Mouse (Mus musculus): Measurements from ENCODE around the gene Ptger2. TPM values are rescaled to one million over a fixed set of nuclear protein-coding genes. Genes with fewer than 3 reads are reported as not detected.

Gene Ptger2
- total and polyA plus RNA-seq, 3 experiments, result not detected

DNA sequence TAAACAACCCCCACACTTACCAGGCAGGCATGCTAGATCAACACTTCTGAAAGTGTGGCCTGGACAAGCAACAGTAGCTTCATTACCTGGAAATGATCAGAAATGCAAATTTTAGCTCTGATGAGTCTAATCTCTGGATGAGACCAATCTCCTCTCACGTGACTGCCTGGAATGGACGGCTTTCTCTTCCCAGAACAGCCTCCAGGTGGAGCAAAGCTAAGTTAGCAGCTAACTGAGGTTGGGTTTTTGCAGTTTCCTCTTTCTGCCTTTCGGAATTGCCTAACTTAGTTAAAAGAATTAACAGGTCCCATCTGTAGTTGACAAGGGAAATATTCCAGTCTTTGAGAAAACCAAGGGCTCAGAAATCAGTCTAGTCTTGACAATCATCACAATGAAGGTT lies 8.1 kb upstream of the Ptger2 start (continued):
- TF ChIP-seq ZKSCAN1 (IDR thresholded peaks at IDR 0.05; ENCODE audit: low read depth, low read length), result no peak
- TF ChIP-seq MAZ (IDR thresholded peaks at IDR 0.05; ENCODE audit: low read depth, low read length), result no peak
- no peak for TF ChIP-seq EP300 (IDR thresholded peaks at IDR 0.05; ENCODE audit: low read depth in 1 of 2, low read length in 2 of 2)
- TF ChIP-seq SMC3 (IDR thresholded peaks at IDR 0.05; ENCODE audit: low read depth, low read length), result peak; percentile 72
- no peak for TF ChIP-seq POLR2A (IDR thresholded peaks at IDR 0.05; ENCODE audit: control insufficient read depth in 1 of 2, insufficient read depth in 1 of 2, low read depth in 1 of 2, low read length in 2 of 2, poor library complexity in 1 of 2)
- TF ChIP-seq ZNF384 (IDR thresholded peaks at IDR 0.05; ENCODE audit: low read depth, low read length), result no peak
- TF ChIP-seq NELFE (IDR thresholded peaks at IDR 0.05; ENCODE audit: low read depth, low read length), result no peak
- no peak for TF ChIP-seq CHD2 (IDR thresholded peaks at IDR 0.05; ENCODE audit: low read length)
- TF ChIP-seq MEF2A (IDR thresholded peaks at IDR 0.05; ENCODE audit: extremely low read depth, insufficient replicate concordance, low read depth, low read length, poor library complexity, severe bottlenecking), result no peak
- no peak for TF ChIP-seq TBP (IDR thresholded peaks at IDR 0.05; ENCODE audit: low read depth, low read length)
- peak; percentile 74 for TF ChIP-seq BHLHE40 (IDR thresholded peaks at IDR 0.05; ENCODE audit: borderline replicate concordance, low read depth, low read length)
- no peak for TF ChIP-seq RCOR1 (IDR thresholded peaks at IDR 0.05; ENCODE audit: low read depth, low read length)
- TF ChIP-seq ZC3H11A (IDR thresholded peaks at IDR 0.05; ENCODE audit: low read depth, low read length), result peak; percentile 45
- no peak for TF ChIP-seq ELF1 (IDR thresholded peaks at IDR 0.05; ENCODE audit: low read depth, low read length)
- no peak for TF ChIP-seq CHD1 (IDR thresholded peaks at IDR 0.05; ENCODE audit: low read depth, low read length)
- no peak for TF ChIP-seq ETS1 (IDR thresholded peaks at IDR 0.05; ENCODE audit: low read depth, low read length)
- no peak for TF ChIP-seq GATA1 (IDR thresholded peaks at IDR 0.05; ENCODE audit: low read depth, low read length)
- no peak for TF ChIP-seq UBTF (IDR thresholded peaks at IDR 0.05; ENCODE audit: borderline replicate concordance, insufficient read depth, low read depth, low read length)
- TF ChIP-seq MXI1 (IDR thresholded peaks at IDR 0.05; ENCODE audit: low read depth, low read length), result no peak
- peak; percentile 76 for TF ChIP-seq USF1 (IDR thresholded peaks at IDR 0.05; ENCODE audit: low read depth, low read length)
- no peak for TF ChIP-seq POLR2AphosphoS5 (IDR thresholded peaks at IDR 0.05; ENCODE audit: borderline replicate concordance, low read depth, low read length)
- no peak for TF ChIP-seq MYC (IDR thresholded peaks at IDR 0.05; ENCODE audit: low read depth, low read length)
- TF ChIP-seq MYB (IDR thresholded peaks at IDR 0.05; ENCODE audit: low read depth, low read length), result no peak

DNA sequence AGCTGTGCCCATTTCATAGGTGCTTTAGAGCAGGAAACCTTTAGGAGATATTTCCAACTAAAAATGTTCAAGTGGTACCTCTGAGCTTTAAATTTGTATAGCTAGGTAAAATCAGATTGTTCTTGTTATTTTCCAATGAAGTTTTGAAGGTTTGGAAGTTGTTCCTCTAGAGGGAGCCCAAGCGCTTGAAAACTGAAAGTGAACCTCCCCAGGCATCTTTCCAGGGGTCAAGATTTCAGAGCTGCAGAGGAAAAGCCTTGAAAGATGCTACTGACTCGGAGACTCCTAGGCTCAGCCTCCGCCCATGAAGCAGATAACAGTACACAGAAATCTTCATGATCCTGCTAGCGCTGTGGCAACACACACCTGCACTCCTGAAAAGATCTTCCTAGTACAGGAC lies 6.5 kb upstream of the Ptger2 start:
- TF ChIP-seq RAD21 (IDR thresholded peaks at IDR 0.05; ENCODE audit: low read depth, low read length), result peak; percentile 58
- peak in 2 of 3 experiments; percentile 21 to 54; a peak in 3 of 6 replicates for TF ChIP-seq CTCF (IDR thresholded peaks at IDR 0.05 in 2 of 3, conservative IDR thresholded peaks at IDR 0.05 in 1 of 3; ENCODE audit: control insufficient read depth in 1 of 3, insufficient read depth in 1 of 3, low read depth in 2 of 3, low read length in 3 of 3, poor library complexity in 1 of 3, severe bottlenecking in 1 of 3)
- no peak for TF ChIP-seq SIN3A (IDR thresholded peaks at IDR 0.05; ENCODE audit: low read length)
- TF ChIP-seq ZNF384 (IDR thresholded peaks at IDR 0.05; ENCODE audit: low read depth, low read length), result no peak
- TF ChIP-seq SMC3 (IDR thresholded peaks at IDR 0.05; ENCODE audit: low read depth, low read length), result peak; percentile 51
- peak; percentile 52 for TF ChIP-seq ZC3H11A (IDR thresholded peaks at IDR 0.05; ENCODE audit: low read depth, low read length)
- no peaks in the 10 kb centered on the region for H3K27me3 ChIP-seq (ENCODE audit: control insufficient read depth in 1 of 2, insufficient read depth in 2 of 2, low read length in 2 of 2)
- no peak overlapping the region for H3K27ac ChIP-seq (ENCODE audit: control insufficient read depth, low read depth, low read length)
- no peaks in the 10 kb centered on the region for H3K36me3 ChIP-seq (ENCODE audit: control insufficient read depth in 1 of 2, insufficient read depth in 2 of 2, low read length in 2 of 2)
- no peak overlapping the region for H3K9ac ChIP-seq (ENCODE audit: control insufficient read depth, low read depth, low read length, poor library complexity, severe bottlenecking)
- DNase-seq (ENCODE audit: low read depth, low spot score), result peak; percentile 6
- no peaks in the 10 kb centered on the region for H3K79me2 ChIP-seq (ENCODE audit: control insufficient read depth, insufficient read depth, low read length, poor library complexity)
- H3K4me1 ChIP-seq (ENCODE audit: control insufficient read depth in 1 of 2, insufficient read depth in 2 of 2, low read length in 2 of 2), result no peaks in the 10 kb centered on the region
- H3K4me3 ChIP-seq (ENCODE audit: control insufficient read depth in 1 of 2, insufficient read depth in 1 of 2, low read depth in 2 of 2, low read length in 2 of 2), result no peak overlapping the region
- no peaks in the 10 kb centered on the region for H3K9me3 ChIP-seq (replicated peaks; ENCODE audit: insufficient read depth, low read length)

Measured in MEL (cell line).